Mouse (Mus musculus): ENCODE results near the gene Gm45234. TPM values are rescaled to one million over a fixed set of nuclear protein-coding genes. Genes with fewer than 3 reads are reported as not detected.
"Not testable (repeated sequence)": the region's sequence is repeated elsewhere in the genome, so short reads cannot be mapped to it uniquely, and the experiment has no call there.

Gene Gm45234
- not detected for total RNA-seq (2021)
- long read RNA-seq = 0 reads

DNA sequence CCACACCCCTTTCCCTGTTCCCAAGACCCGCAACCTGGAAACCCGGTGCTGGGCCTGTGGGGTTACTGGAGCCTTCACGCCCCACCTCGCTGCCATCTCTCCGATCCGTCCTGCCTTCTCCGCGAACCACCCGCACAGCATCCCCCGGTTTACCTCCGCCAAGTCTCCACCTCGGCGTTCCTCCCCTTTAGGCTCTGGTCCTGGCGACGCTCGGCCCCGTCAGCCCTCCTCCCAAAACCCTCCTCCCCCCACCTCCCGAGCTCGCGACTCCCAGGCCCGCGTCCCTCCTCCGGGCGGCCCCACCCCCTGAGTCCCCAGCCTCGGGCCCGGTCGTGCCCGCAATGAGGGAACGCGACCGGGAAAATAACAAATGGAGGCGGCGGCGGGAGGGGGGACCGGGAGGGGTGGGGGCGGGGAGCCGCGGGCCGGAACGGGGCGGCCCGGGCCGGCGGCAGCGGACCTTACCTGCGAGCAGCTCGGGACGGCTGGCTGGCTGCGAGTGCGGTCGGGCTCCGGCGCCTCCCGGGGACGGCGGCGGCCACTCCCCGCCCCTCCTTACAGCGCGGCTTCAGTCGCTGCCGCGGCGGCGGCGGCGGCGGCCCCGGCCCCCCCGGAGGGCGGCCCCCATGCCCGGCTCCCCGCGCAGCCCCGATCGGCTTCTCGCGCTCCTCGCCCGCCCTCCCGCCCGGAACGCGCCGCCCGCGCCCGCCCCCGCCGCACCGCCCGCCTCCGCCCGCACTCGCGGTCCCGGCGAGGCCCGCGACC lies at the start of gene Gm45234, which contains the start of gene Atn1:
Gene Gm45234, minus strand, starts transcription at position 191 of the 765 bp plus-strand sequence.
Gene Atn1, minus strand, starts transcription at position 694 of the 765 bp plus-strand sequence.
- DNase-seq (ENCODE audit: low spot score in 2 of 2) = peak in 1 of 2 experiments; percentile 52

DNA sequence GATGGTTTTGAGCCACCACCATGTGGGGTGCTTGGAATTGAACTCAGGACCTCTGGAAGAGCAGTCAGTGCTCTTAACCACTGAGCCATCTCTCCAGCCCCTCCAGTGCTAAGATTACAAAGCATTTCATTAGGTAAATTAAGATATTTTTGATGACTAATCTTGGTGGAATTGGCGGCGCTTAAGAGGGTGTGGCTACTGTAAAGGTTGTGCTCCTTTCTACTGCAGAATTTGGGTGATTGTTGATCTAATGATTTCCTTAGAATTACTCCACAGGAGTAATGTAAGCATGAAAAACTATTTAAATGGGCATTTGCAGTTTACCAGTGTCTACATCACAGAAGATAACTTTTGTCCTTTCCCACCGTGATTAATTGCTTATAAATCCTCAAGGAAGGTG lies 48.5 kb upstream of the Gm45234 start:
- DNase-seq (ENCODE audit: low spot score in 2 of 2) = no peak

DNA sequence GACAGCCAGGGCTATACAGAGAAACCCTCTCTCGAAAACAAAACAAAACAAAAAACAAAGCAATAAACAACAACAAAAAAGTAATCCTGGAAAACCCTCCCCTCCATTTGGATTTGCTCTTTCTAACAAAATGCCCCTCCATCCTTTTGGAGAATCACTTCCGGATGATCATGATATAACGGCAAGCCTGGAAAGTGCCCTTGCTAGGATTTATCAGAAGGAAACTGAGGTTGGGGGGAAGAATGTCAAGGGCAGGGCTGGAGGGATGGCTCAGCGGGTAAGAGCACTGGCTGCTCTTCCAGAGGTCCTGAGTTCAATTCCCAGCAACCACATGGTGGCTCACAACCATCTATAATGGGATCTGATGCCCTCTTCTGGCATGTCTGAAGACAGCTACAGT lies 47.9 kb upstream of the Gm45234 start:
- not testable (repeated sequence) for DNase-seq (ENCODE audit: low spot score in 2 of 2)

DNA sequence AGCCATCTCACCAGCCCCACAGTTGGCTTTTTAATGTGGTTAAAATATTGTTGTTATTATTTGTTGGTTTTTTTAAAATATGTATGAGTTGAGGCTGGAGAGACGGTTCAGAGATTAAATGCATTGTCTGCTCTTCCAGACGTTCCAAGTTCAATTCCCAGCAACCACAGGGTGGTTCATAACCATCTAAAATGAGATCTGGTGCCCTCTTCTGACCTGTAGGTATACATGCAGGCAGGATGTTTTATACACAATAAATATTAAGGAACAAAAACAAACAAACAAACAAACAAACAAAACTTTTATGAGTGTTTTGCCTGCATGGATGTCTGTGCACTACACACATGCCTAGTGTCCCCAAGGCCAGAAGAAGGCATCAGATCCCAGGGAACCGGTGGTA lies 47.2 kb upstream of the Gm45234 start:
- no peak for DNase-seq (ENCODE audit: low spot score in 2 of 2)

DNA sequence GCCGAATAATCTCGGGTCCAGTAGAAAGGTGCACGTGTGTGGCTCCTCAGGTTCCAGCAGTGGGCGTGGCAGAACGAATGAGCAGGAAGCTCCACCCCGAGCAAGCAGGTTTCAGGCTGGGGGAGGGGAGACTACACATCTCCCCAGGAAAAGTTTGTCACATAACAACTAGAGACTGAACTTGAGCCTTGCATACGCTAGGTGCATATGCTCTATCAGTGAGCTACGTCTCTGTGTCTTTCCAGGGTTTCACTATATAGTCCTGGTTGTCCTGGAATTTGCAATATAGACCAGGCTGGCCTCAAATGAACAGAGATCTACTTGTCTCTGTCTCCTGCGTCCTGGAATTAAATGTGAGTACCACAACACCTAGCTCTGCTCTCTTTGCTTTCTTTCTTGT lies 46.6 kb upstream of the Gm45234 start:
- DNase-seq (ENCODE audit: low spot score in 2 of 2) = not testable (repeated sequence)

DNA sequence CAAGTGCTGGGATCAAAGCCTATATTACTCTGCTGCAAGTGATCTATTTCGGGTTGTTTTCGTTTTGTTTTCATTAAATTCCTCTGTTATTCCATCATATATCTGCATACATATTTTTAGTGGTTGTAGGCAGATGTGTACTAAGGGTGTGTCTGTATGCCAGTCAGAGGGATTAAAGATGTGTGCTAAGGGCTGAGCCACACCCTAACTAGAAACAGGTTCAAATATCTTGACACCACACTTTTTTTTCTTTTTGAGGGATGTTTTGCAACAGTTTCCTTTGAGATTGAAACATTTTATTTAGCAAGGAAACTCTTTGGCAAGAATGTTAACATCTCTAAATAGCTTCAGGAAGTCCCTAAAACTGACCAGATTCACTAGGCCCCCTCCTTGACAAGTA lies 40.4 kb upstream of the Gm45234 start:
- DNase-seq (ENCODE audit: low spot score in 2 of 2) = no peak

DNA sequence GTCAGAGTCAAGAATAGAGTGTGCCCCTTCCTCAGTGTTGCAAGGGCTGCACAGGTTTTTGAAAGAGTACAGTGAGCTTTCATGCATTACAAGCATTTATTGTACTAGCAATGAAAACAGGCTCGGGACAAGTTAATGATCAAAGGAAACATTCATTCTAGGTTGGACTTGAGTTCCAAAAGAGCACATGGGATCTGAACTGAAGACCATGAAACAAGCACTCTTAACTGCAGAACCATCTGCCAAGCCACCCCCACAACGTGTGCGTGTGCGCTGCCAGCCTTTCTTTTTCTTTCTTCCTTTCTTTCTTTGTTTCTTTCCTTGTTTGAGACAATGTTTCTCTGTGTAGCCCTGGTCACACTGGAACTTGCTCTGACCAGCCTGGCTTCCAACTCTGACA lies 40.0 kb upstream of the Gm45234 start:
- peak in 1 of 2 experiments; percentile 25 for DNase-seq (ENCODE audit: low spot score in 2 of 2)

DNA sequence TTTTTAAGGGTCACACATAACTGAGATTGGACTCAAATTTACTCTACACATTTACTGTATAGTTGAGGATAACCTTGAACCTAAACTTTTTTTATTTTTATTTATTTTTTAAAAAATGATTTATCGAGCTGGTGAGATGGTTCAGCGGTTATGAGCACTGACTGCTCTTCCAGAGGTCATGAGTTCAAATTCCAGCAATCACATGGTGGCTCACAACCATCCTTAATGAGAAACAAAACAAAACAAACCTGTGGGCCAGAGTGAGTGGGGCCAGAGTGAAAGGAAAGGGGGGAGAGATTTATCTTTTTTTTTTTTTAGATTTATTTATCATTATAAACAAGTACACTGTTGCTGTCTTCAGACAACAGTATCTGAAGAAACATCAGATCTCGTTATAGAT lies 36.1 kb upstream of the Gm45234 start:
- DNase-seq (ENCODE audit: low spot score in 2 of 2) = no peak

DNA sequence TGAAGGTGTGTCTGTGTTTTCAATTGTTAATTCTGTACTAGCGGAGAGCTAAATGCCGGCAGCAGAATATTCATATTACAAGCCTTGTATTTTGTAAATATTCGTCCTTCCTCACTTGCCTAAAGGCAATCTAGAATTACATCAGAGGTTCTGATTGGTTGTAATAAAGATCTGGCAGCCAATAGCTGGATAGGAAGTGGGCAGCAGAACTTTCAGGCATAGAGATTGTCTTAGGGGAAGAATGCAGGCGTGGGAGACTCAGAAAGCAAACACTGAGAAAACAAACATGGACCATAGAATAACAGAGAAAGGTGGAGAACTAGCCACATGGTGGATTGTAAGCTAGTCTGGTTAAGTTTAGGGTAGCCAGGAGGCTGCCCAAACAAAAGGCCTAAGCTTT lies 34.3 kb upstream of the Gm45234 start:
- no peak for DNase-seq (ENCODE audit: low spot score in 2 of 2)

DNA sequence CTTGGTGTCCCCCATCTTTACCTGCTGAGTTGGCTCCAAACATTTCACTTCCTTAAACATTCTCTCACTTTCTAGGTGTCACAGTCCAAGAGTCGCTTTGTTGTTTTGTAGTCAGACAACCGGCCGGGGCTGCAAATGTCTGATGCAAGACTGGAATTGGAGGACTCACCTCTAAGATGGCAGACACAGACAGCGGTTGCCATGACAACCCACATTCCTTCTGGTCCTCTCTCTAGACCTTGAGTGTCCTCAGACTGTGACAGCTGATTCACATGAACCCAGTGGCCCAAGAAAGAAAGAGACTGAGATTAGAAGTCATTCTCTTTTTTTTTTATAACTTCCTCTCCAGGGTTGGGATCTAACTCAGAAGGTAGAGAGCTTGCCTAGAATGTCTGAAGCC lies 33.7 kb upstream of the Gm45234 start:
- no peak for DNase-seq (ENCODE audit: low spot score in 2 of 2)

DNA sequence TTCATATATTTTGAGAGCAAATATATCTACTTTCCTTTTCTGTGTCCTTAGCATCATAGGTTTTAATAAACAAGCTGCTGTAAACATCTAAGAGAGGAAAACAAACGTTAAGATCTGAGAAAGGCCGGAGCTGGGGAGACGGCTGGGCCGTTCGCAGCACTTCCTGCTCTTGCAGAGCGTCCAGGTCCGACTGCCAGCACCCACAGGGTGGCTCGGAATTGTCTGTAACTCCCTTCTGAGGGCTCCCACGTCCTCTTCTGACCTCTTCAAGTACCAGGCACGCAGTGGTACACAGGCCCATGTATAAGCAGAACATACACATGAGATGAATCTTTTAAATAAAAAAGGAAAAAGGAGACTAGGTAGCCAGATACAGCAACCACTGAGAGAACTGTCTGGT lies 31.9 kb upstream of the Gm45234 start:
- no peak for DNase-seq (ENCODE audit: low spot score in 2 of 2)

DNA sequence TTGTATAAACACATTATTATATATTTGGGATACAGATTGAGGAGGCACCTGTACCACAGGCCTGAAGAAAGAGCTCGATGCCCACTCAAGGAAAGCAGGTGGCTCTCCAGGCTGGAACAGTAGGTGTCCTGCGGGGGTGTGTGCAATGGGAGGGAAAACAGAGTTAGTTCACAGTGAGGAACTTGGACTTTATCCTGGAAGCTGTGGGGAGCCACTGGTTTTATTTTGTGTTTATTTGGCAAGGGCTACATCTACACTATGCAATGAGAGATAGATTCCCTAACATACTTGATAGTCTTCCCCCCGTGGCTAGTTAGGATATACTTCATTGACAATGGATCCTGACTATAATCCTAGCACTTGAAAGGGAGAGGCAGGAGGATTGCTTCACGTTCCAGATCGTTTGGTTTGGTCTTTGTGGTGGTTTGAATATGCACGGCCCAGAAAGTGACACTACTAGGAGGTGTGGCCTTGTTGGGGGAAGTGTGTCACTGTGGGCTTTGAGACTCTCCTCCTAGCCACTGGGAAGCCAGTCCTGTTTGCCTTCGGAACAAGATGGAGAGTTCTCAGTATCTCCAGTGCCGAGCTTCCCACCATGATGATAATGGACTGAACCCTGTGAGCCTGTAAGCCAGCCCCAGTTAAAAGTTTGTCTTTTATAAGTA lies 31.1 kb upstream of the Gm45234 start:
- DNase-seq (ENCODE audit: low spot score in 2 of 2) = no peak

DNA sequence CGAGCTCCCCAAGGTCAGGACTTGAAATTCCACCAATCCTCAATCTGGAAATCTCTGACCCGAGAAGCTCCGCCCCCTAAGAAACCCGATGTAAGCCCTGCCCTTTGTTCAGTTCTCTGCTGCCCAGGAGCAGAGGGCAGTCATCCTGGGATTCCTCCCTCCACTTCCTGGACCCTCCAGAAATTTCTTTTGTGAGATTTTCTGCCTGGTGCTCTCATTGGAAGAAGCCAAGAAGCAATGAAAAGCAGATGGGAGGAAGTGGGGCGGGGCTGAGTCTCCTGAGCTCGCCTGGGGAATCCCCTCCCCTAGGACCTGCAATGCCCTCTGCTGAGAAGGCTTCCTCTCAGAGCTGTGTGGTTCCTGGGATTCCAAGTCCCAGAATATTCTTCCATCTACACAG lies 26.6 kb upstream of the Gm45234 start:
- no peak for DNase-seq (ENCODE audit: low spot score in 2 of 2)

DNA sequence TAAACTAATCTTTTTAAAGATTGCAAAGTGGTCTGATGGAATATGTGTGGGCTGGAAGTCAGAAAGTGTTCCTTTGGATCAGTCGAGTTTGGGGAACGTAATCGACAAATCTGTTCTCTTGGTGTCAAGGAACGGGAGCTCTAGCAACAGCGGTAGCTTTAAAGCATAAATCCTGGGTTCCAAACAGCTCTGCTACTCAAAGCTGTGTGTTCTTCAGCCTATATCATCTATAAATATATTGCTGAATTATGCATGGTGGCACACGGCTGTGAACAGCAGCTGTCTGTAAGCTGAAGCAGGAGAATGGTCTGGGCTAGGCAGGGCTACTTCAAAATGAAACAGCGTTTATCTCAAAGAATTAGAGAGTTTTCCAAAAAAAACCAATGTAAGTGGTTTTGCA lies 25.1 kb upstream of the Gm45234 start:
- DNase-seq (ENCODE audit: low spot score in 2 of 2) = no peak

DNA sequence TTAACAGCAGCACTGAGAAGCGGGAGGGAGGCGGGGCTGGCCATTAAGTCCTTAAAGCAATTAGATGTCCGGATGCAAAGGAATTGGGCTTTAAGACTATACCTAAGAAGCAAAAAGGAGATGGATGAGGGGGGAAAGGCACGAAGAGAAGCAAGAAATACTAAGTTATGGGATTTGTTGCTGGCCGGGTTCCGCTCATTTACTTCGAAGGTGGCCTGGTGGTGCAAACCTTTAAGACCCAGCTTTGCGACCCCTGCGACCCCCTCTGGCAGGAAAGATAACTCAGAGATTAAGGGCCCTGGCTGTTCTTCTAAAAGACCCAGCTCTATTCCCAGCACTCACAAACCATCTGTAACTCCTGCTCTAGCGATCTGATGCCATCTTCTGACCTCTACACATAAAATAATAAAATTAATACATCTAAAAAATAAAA lies 24.2 kb upstream of the Gm45234 start:
- no peak for DNase-seq (ENCODE audit: low spot score in 2 of 2)

DNA sequence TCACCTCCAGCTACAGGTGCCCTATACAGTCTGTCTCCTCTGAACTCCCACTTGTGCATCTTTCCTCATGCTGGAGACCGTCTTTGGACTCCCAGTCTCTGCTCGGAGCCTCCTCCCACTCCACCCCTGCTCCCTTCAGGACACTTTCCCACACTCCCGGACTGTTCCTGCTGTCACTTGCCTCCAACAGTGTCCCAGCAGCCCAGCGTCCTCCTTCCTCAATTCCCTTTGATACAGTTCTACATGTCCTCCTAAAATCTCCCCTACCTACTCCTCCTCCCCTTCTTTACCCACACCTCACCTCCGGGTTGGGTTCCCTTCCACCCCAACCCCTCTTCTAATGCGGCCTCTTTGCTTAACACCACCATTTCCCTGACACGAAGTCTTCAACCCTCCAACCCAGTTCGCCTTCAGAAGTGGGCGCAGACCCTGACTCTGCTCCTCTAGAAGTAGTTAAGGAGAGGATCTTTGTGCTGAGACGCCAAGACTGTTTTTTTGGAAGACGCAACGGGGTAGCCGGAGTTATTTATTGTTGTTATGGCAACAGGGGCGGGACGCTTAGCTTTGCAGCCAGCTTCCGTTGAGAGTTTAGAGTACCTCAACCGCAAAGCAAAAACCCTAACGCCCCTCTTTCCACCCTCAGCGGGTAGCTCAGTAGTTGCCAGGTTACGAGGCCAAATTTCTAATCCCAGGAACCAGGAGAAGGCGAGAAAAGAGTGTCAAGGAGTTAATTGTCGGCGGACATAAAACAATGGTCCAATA lies 23.6 kb upstream of the Gm45234 start, which contains the start of gene Lrrc23:
Gene Lrrc23, minus strand, starts transcription at position 506 of the 762 bp plus-strand sequence.
- peak in 1 of 2 experiments; percentile 47 for DNase-seq (ENCODE audit: low spot score in 2 of 2)

DNA sequence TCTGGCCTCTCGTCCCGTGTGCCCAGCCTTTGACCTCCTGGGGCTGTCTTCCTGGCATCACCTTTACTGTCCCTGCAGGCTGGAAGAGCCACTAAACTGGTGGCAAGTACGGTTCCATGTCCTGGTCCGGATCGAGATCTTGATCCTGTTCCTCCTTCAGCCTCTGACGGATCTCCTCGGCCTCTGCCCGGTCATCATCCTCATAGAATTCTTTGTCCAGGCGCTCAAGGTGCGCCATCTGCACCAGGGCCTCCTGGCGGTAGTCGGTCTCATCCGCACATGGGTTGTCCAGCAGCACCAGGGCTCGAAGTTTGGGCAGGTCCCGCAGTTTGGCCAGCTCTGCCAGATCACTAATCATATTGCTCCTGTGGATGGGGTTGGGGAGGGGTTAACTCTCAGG lies 14.7 kb upstream of the Gm45234 start:
- DNase-seq (ENCODE audit: low spot score in 2 of 2) = no peak

DNA sequence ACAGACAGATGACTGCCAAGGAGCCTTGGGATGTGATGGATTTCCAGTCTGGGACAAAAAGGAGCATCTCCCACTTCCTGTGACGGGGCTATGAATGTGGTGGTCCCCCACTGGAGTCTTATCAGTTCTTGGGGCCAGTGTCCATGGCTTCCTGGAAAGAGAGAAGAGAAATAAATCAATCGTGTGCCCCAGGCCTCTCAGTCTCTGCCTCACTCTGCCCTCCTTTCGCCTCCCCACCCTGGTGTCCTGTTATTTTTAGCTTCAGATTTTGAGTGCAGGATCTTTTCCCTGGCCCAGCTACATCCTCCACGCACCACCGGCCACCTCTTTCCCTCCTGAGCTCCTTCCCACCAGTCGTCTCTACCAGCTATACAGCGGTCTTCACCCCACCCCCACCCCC lies 14.2 kb upstream of the Gm45234 start:
- no peak for DNase-seq (ENCODE audit: low spot score in 2 of 2)

DNA sequence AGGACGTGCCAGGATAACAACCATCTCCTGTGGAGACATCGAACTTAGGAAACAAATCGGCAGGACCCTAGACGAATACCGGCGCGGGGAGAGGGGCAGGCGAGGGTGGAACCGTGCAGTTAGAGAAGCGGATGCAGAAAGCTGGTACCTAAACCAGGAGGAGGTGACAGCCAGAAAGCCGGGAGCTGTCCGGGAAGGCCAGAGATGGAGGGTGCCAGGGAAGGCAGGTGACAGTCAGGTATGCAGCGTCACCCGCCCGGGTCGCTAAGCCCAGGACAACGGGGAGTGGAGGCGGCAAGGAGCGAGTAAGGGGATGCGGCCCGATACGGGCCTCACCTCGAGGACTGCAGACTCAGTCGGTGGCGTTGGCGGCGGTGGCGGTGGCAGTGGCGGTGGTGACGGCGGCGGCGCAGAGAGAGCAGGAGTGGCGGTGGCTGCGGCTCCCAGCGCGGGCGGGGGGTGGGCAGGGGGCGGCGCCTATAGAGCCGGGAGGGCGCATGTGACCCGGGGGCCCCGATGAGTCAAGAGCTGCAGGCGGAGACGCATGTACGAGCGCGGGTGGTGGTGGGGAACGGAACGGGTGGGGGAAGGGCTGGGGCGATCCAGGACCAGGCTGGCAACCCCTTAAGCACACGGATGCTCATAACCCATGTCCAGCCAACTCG lies 13.4 kb upstream of the Gm45234 start, which contains the start of gene Eno2:
Gene Eno2, minus strand, starts transcription at position 573 of the 665 bp plus-strand sequence.
- peak in 1 of 2 experiments; percentile 84 for DNase-seq (ENCODE audit: low spot score in 2 of 2)

DNA sequence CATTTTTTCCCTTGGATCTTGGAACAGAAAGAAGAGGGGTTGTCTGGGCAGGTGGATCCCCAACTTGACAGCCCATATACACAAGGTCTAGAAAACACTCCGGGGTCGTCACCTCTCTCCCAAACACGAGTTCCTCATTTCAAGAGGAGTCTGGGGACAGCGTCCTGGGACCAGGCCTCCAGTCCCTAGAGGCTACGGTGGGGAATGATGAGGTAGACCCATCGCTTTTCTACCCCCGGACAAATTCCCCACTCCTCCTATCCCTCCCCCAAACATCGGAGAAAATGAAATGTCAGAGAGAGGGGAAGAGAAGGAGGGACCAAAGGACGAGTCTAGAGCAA lies 12.9 kb upstream of the Gm45234 start:
- DNase-seq (ENCODE audit: low spot score in 2 of 2) = no peak
